Mouse (Mus musculus) thymus, adult 2 months (tissue): ENCODE results near the gene Myh6. TPM values are rescaled to one million over a fixed set of nuclear protein-coding genes. Genes with fewer than 3 reads are reported as not detected.
"Not testable (repeated sequence)": the region's sequence is repeated elsewhere in the genome, so short reads cannot be mapped to it uniquely, and the experiment has no call there.

Experiments used
- DNase-seq: peaks from one replicate; pipeline ENCODE4 v3.0.0; 2021
- H3K27ac ChIP-seq: fragments of 200-500 bp; 2 replicates; pipeline ENCODE4 v1.5.1; 2012; ENCODE audit warnings: low read length, control low read depth; ENCODE audit not compliant: control insufficient read depth, insufficient read depth
- H3K27me3 ChIP-seq: fragments of 200-500 bp; 2 replicates; pipeline ENCODE4 v1.6.1; 2012; ENCODE audit warnings: mild to moderate bottlenecking, low read length, moderate library complexity, mixed read lengths; ENCODE audit not compliant: control insufficient read depth, insufficient read depth
- H3K36me3 ChIP-seq: fragments of 200-500 bp; 2 replicates; pipeline ENCODE4 v1.6.1; 2012; ENCODE audit warnings: mild to moderate bottlenecking, low read length, moderate library complexity; ENCODE audit not compliant: control insufficient read depth, insufficient read depth
- H3K4me1 ChIP-seq: fragments of 200-500 bp; replicated peaks from 2 replicates; pipeline ENCODE4 v1.6.1; 2012; ENCODE audit warnings: low read length; ENCODE audit not compliant: control insufficient read depth, insufficient read depth
- H3K4me3 ChIP-seq: fragments of 200-500 bp; 2 replicates; pipeline ENCODE4 v1.5.1; 2012; ENCODE audit warnings: mild to moderate bottlenecking, low read length, control low read depth, moderate library complexity; ENCODE audit not compliant: control insufficient read depth, insufficient read depth
- CTCF ChIP-seq: fragments of 200-500 bp; IDR thresholded peaks from 2 replicates; pipeline ENCODE4 v1.5.1; 2012; ENCODE audit warnings: mild to moderate bottlenecking, control low read depth, low read length, moderate library complexity, borderline replicate concordance; ENCODE audit not compliant: control insufficient read depth, poor library complexity, insufficient read depth; ENCODE audit errors: extremely low read depth
- POLR2A ChIP-seq: fragments of 200-500 bp; IDR thresholded peaks from 2 replicates; pipeline ENCODE4 v1.6.1; 2012; ENCODE audit warnings: mild to moderate bottlenecking, low read length, control low read depth, moderate library complexity; ENCODE audit not compliant: control insufficient read depth, poor library complexity, insufficient read depth; ENCODE audit errors: extremely low read depth
- WGBS: fragments of 180-500 bp; shearing (Covaris S2); methylation state at CpG from one replicate; pipeline ENCODE4 v1.1.7; 2018; 5-methylcytosine and 5-hydroxymethylcytosine counted together
- polyA plus RNA-seq: library from polyadenylated mRNA; depleted of rRNA; stranded (reverse); fragments of >200 nt; gene quantifications from 2 replicates; pipeline ENCODE4 v1.2.3, GENCODE M21; 2012

Myh6 gene
- polyA plus RNA-seq, 1 experiment: 159 TPM

DNA sequence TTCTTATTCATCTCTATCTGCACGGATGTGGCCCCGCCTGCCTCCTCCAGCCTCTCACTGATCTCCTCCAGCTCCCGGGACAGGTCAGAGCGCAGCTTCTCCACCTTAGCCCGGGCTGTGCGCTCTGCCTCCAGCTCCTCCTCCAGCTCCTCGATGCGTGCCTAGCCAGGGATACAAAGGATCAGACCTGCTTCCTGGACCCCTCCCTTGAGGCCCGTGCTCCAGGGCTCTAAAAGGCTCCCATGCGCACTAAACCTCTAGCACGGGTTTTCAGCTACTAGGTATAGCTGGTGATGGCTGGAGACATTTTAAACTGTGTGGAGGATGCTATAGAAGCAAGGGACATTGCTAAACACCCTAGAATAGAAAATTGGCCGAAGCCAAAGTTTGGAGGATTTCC is 16.2 kb downstream of the Myh6 start:
- no peak for DNase-seq
- TF ChIP-seq CTCF (no peak), POLR2A (no peak)
- Histone ChIP-seq H3K36me3 (no peaks in the 10 kb centered on the region), H3K27ac (no peak overlapping the region), H3K4me3 (no peak overlapping the region), H3K27me3 (no peaks in the 10 kb centered on the region; the same call in 1 of the 2 replicates), H3K4me1 (no peaks in the 10 kb centered on the region)
- 74% methylated on average over 12 of the region's 12 CpGs for WGBS

DNA sequence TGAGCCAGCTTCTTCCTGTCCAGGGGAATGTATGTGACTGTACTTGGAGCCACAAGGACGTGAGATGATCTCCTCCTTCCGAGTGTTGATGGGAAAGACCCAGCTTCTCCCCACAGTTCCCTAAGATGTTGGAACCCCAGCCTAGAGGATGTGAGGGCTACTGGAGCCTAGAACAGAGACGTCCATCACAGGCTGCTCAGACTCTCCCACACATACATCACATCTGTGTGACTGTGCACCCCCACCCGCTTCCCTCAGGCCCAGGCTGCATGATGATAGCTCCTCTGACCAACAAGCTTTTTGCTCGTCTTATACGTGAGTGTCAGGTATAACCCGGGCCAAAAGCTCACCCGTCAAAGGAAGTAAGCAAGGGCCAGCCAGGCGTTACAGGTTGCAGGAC is 17.9 kb downstream of the Myh6 start:
- DNase-seq: no peak
- TF ChIP-seq CTCF (no peak), POLR2A (no peak)
- H3K27me3 ChIP-seq: no peaks in the 10 kb centered on the region; the same call in 1 of the 2 replicates
- no peaks in the 10 kb centered on the region for H3K36me3 ChIP-seq
- no peak overlapping the region for H3K4me3 ChIP-seq
- H3K4me1 ChIP-seq: no peaks in the 10 kb centered on the region
- H3K27ac ChIP-seq: no peak overlapping the region
- 86% methylated on average over 9 of the region's 9 CpGs for WGBS

DNA sequence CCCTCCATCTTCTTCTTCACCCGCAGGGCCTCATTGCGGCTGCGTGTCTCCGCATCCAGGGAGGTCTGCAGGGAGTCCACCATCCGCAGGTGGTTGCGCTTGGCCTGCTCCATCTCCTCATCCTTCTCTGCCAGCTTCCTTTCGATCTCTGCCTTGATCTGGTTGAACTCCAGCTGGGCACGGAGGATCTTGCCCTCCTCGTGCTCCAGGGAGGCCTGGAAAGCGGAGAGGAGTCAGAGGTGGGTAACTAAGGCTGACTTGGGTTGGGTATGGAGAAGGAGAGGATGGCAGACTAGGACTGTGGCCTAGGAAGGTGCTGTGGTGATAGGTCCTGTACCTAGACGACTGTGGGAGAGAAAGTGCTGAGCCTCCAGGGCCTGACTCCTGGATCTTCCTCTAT is 19.7 kb downstream of the Myh6 start:
- H3K36me3 ChIP-seq, H3K4me3 ChIP-seq, DNase-seq, H3K27ac ChIP-seq, H3K27me3 ChIP-seq, H3K4me1 ChIP-seq: not testable (repeated sequence)
- WGBS: 94% methylated on average over 11 of the region's 11 CpGs

DNA sequence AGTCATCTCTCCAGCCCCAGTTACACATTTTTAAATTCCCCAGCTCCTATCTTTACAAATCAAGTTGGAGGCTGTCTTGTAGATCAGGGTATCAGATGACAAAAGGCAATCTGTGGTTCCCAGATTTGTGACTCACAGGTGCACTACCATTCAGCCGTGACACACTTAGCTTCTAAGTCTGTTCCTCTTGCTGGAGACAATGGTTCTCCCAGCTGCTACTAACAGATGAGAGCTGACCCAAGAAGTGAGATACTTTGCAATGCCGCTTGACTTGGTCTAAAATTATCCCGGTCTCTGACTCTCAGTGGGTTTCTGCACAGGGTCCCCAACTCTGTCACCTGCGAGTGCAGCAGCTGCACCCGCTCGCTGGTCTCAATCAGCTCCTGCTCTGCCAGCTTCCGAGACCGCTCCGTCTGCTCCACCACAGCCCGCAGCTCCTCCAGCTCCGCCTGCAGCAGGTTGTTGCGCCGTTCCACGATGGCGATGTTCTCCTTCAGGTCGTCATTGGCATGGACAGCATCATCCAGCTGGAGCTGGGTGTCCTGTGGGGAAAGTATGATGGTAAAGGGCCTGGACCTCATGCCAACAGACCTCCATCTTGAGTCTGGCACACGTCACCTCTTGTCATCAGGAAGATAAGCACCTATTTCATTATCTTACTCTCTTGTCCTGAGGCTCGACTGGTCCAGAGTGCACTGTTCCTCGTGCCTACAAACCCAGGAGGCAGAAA is 20.6 kb downstream of the Myh6 start:
- WGBS: 87% methylated on average over 19 of the region's 19 CpGs
- Histone ChIP-seq H3K36me3 (no peaks in the 10 kb centered on the region), H3K4me3 (no peak overlapping the region), H3K27me3 (no peaks in the 10 kb centered on the region; the same call in 1 of the 2 replicates), H3K4me1 (peaks cover 6% of the 10 kb centered on the region; the same call in 1 of the 2 replicates), H3K27ac (no peak overlapping the region)
- no peak for DNase-seq
- no peak for TF ChIP-seq CTCF

DNA sequence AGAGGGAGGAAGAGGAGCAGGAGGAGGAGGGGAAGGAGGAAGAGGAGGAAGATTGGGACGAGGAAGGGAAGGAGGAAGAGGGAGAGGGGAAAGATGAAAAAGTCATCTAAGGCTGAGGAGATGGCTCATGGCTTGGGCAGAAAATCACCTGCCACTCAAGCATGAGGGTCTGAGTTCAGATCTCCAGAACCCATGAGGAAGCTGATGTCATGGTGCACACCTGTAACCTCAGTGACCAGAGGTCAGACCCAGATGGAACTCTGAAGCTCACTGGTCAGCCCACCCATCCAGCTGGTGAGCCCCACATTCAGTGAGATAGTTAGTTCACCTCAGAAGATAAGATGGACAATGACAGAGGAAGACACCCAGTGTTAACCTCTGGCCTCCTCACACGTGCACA is 21.8 kb downstream of the Myh6 start:
- WGBS: 75% methylated on average over 2 of the region's 2 CpGs

DNA sequence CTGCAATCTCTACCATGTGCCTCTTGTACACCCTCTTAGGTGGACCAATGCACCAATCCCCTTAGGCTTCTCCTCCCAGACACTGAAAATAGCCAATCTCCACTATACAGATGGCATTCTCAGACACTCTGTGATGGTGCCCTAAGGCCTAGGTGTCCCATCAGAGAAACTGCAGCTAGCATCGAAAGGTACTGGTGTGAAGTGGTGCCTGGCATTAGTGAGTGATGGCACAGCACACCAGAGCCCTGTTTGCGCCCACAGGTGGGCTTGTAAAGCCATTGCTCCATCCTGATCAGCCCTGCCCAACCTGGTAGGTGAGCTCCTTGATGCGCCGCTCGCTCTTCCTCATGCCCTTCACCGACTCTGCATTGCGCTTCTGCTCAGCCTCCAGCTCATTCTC is 22.8 kb downstream of the Myh6 start:
- DNase-seq: no peak
- Histone ChIP-seq H3K4me1 (peaks cover 9% of the 10 kb centered on the region; the same call in 1 of the 2 replicates), H3K27me3 (no peaks in the 10 kb centered on the region), H3K4me3 (no peak overlapping the region), H3K27ac (no peak overlapping the region), H3K36me3 (no peaks in the 10 kb centered on the region)
- no peak for TF ChIP-seq POLR2A
- WGBS: 94% methylated on average over 7 of the region's 7 CpGs

More for the DNA sequence above, 21.8 kb downstream of the Myh6 start:
- H3K4me1 ChIP-seq: peaks cover 9% of the 10 kb centered on the region; the same call in 1 of the 2 replicates
- H3K27me3 ChIP-seq: no peaks in the 10 kb centered on the region; the same call in 1 of the 2 replicates
- H3K4me3 ChIP-seq: no peak overlapping the region
- no peak for DNase-seq
- TF ChIP-seq CTCF (no peak), POLR2A (no peak)
- H3K27ac ChIP-seq: no peak overlapping the region
- H3K36me3 ChIP-seq: no peaks in the 10 kb centered on the region

DNA sequence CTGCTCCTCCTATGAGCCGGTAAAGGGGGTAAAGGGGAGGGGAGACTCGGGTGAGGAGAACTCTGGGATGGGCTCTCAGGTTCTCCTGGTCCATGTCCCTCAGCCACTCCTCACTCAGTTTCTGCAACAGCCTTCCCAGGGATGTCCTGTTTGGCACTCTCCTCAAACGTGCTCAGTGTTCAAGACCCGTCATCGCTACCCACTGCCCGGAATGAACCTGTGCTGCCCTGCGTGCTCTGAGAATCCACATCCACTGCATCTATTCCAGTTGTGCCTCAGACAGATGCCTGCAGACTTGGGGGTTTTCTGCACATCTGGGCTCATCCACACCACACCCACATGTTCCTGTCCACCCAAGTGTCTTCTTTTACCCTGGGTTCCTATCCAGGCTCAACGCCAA is 24.2 kb downstream of the Myh6 start:
- H3K27me3 ChIP-seq: no peaks in the 10 kb centered on the region
- H3K4me3 ChIP-seq: no peak overlapping the region
- H3K36me3 ChIP-seq: no peaks in the 10 kb centered on the region
- 98% methylated on average over 8 of the region's 8 CpGs for WGBS
- peaks cover 9% of the 10 kb centered on the region; the same call in 1 of the 2 replicates for H3K4me1 ChIP-seq
- no peak overlapping the region for H3K27ac ChIP-seq
- no peak for DNase-seq
- TF ChIP-seq CTCF (no peak), POLR2A (no peak)
